Mouse (Mus musculus) brain, embryonic 14.5 days (tissue): ENCODE results near the gene Gckr.

Experiments used
- CTCF ChIP-seq: fragments of 200-500 bp; IDR thresholded peaks from 2 replicates; pipeline ENCODE4 v1.5.1; 2012; ENCODE audit warnings: inconsistent platforms, mild to moderate bottlenecking, moderate library complexity, borderline replicate concordance; ENCODE audit not compliant: insufficient read depth, insufficient read length; ENCODE audit errors: extremely low read depth
- POLR2A ChIP-seq: fragments of 200-500 bp; IDR thresholded peaks from 2 replicates; pipeline ENCODE4 v1.6.1; 2012; ENCODE audit warnings: mild to moderate bottlenecking, inconsistent platforms, borderline replicate concordance; ENCODE audit not compliant: poor library complexity, insufficient read depth, insufficient read length, severe bottlenecking; ENCODE audit errors: extremely low read depth

DNA sequence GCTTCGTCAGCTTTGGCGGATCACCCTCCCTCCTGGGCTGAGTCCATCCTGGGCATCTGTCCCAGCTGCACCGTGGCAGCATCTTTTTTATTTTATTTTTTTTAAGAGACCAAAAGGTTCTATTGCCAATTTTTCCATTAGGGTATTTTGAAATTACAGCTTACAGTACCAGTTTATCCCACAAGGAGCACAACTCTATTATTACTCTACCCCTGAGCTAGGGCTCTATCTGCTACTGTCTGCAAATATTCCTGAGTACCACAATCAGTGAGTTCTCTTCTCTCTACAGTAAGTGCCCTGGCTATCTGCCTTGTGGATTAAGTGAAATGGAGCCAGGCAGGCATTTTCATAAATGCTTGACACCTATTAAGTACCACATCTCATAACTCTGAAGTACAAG lies 8.6 kb upstream of the Gckr start:
- no peak for TF ChIP-seq CTCF
- TF ChIP-seq POLR2A, result no peak
